Mouse (Mus musculus): ENCODE measurements around the gene Rasa4. TPM values are rescaled to one million over a fixed set of nuclear protein-coding genes. Genes with fewer than 3 reads are reported as not detected.
"Not testable (repeated sequence)": the region's sequence is repeated elsewhere in the genome, so short reads cannot be mapped to it uniquely, and the experiment has no call there.

Rasa4 gene
- polyA plus RNA-seq, 1 experiment from 2014 or later, result 0.96 TPM

GRCm38 (mm10) chr5:136160084-136160483 is 76.4 kb downstream of the Rasa4 start:
- not testable (repeated sequence) for ATAC-seq (replicated peaks; ENCODE audit: insufficient number of reproducible peaks, low FRiP score, low TSS enrichment); H3K36me3 ChIP-seq (ENCODE audit: control insufficient read depth, insufficient read depth, low read length); H3K4me3 ChIP-seq (ENCODE audit: low read depth, low read length); H3K4me1 ChIP-seq (ENCODE audit: control insufficient read depth, insufficient read depth, low read length); H3K4me2 ChIP-seq; H3K27ac ChIP-seq (ENCODE audit: low read depth, low read length); H3K9me3 ChIP-seq (replicated peaks; ENCODE audit: control insufficient read depth, low read length); H3K27me3 ChIP-seq (ENCODE audit: control insufficient read depth, insufficient read depth, low read length); H3K9ac ChIP-seq (ENCODE audit: low read depth, low read length)
- 79% methylated on average over 11 of the region's 12 CpGs for WGBS (ENCODE audit: insufficient replicate concordance)

Small RNA genes within 50 kb of the gene (microRNA-seq; reads per million reads assigned to microRNA genes)
- gene Mir7035 (ENCODE audit: borderline number of aligned reads), result not detected

Other genes with a start within 250 kb of the Rasa4 start
- gene Hspb1, start 196.0 kb upstream of the Rasa4 start, polyA plus RNA-seq (2014; fragmentation: Nextera tagmentation; extraction: Ambion mirVana), result 815 and 827 TPM in 2 replicates
- 103 and 108 TPM in 2 replicates for gene Ywhag, start 149.3 kb upstream of the Rasa4 start, polyA plus RNA-seq (2014; fragmentation: Nextera tagmentation; extraction: Ambion mirVana)
- 0.93 and 2.3 TPM in 2 replicates for gene Ssc4d, start 109.4 kb upstream of the Rasa4 start, polyA plus RNA-seq (2014; fragmentation: Nextera tagmentation; extraction: Ambion mirVana)
- 0.16 TPM in 1 of 2 replicates, not detected in the other for gene Zp3, start 103.8 kb upstream of the Rasa4 start, polyA plus RNA-seq (2014; fragmentation: Nextera tagmentation; extraction: Ambion mirVana)
- gene Dtx2, start 89.1 kb upstream of the Rasa4 start, polyA plus RNA-seq (2014; fragmentation: Nextera tagmentation; extraction: Ambion mirVana), result 24.7 and 27.2 TPM in 2 replicates
- gene Upk3b, start 45.4 kb upstream of the Rasa4 start, polyA plus RNA-seq (2014; fragmentation: Nextera tagmentation; extraction: Ambion mirVana), result 68.7 and 69.3 TPM in 2 replicates
- gene Upk3bl, start 29.4 kb upstream of the Rasa4 start, polyA plus RNA-seq (2014; fragmentation: Nextera tagmentation; extraction: Ambion mirVana), result 0.37 TPM in 1 of 2 replicates, not detected in the other
- 164 and 178 TPM in 2 replicates for gene Polr2j, start 32.7 kb downstream of the Rasa4 start, polyA plus RNA-seq (2014; fragmentation: Nextera tagmentation; extraction: Ambion mirVana)
- gene Lrwd1, start 52.2 kb downstream of the Rasa4 start, polyA plus RNA-seq (2014; fragmentation: Nextera tagmentation; extraction: Ambion mirVana), result 21.7 and 22.6 TPM in 2 replicates
- gene Alkbh4, start 52.2 kb downstream of the Rasa4 start, polyA plus RNA-seq (2014; fragmentation: Nextera tagmentation; extraction: Ambion mirVana), result 15.8 and 16.7 TPM in 2 replicates
- gene Orai2, start 86.8 kb downstream of the Rasa4 start, polyA plus RNA-seq (2014; fragmentation: Nextera tagmentation; extraction: Ambion mirVana), result 2.5 and 2.7 TPM in 2 replicates
- 50.3 and 52.6 TPM in 2 replicates for gene Prkrip1, start 115.0 kb downstream of the Rasa4 start, polyA plus RNA-seq (2014; fragmentation: Nextera tagmentation; extraction: Ambion mirVana)
- 0.72 and 1.2 TPM in 2 replicates for gene Sh2b2, start 162.6 kb downstream of the Rasa4 start, polyA plus RNA-seq (2014; fragmentation: Nextera tagmentation; extraction: Ambion mirVana)

Measured in heart, embryonic 11.5 days (tissue).